In genomic region chr12:84053679-84054391, GRCm38 (mm10) we compare ENCODE assay signal across 7 mouse cellular contexts. TPM values are rescaled to one million over a fixed set of nuclear protein-coding genes. Genes with fewer than 3 reads are reported as not detected.
DNase-seq lines count a peak whose midpoint lies in the region; ATAC-seq and TF ChIP-seq lines count a peak whose summit lies in the region.

No protein-coding gene starts in this region.

- peak overlapping the region; percentile 57 for H3K9ac ChIP-seq in forebrain, embryonic 13.5 days
- H3K9ac ChIP-seq in lung, postnatal 0 days (replicated peaks; ENCODE audit: low read depth), result no peak overlapping the region

- no peak for TF ChIP-seq EP300 in lung, postnatal 0 days (IDR thresholded peaks at IDR 0.05)

- H3K27ac ChIP-seq in forebrain, embryonic 13.5 days, result no peak overlapping the region
- no peak overlapping the region for H3K27ac ChIP-seq in lung, postnatal 0 days (ENCODE audit: low read length)

- TF ChIP-seq CTCF in lung, postnatal 0 days (IDR thresholded peaks at IDR 0.05), result peak; percentile 36

- WGBS in forebrain, embryonic 13.5 days, result 3% methylated on average over 39 of the region's 46 CpGs
- WGBS in lung, postnatal 0 days, result 2% methylated on average over 29 of the region's 46 CpGs

- H3K9me3 ChIP-seq in forebrain, embryonic 13.5 days (replicated peaks), result no peaks in the 10 kb centered on the region
- no peaks in the 10 kb centered on the region for H3K9me3 ChIP-seq in lung, postnatal 0 days (ENCODE audit: low read length)

- peaks cover 6% of the 10 kb centered on the region for H3K4me1 ChIP-seq in forebrain, embryonic 13.5 days
- no peaks in the 10 kb centered on the region for H3K4me1 ChIP-seq in lung, postnatal 0 days (ENCODE audit: insufficient read depth, low read depth, low read length)

- ATAC-seq in forebrain, embryonic 13.5 days, result no peak
- ATAC-seq in lung, postnatal 0 days, result no peak

- DNase-seq in thymus, postnatal 4 days, result peak; percentile 39
- DNase-seq in thymus, postnatal 10 days (ENCODE audit: low spot score in 2 of 2), result no peak
- DNase-seq in kidney, adult 11 months, result peak; percentile 51
- DNase-seq in lung, postnatal 0 days (ENCODE audit: low spot score), result peak; percentile 54
- DNase-seq in testis, postnatal 10 days (ENCODE audit: low spot score), result peak; percentile 43
- DNase-seq in gastrocnemius, adult 8-10 months (ENCODE audit: low spot score in 2 of 2), result no peak

- H3K36me3 ChIP-seq in forebrain, embryonic 13.5 days (ENCODE audit: poor library complexity, severe bottlenecking), result no peaks in the 10 kb centered on the region
- no peaks in the 10 kb centered on the region for H3K36me3 ChIP-seq in lung, postnatal 0 days (ENCODE audit: insufficient read depth, low read length)

- H3K4me3 ChIP-seq in forebrain, embryonic 13.5 days, result peak overlapping the region; percentile 46
- H3K4me3 ChIP-seq in lung, postnatal 0 days (ENCODE audit: low read depth, low read length), result peak overlapping the region; percentile 30; the same call in 1 of the 2 replicates

- peaks cover 27% of the 10 kb centered on the region for H3K27me3 ChIP-seq in forebrain, embryonic 13.5 days
- 0 out of 2 replicates have a peak, but pooled peaks cover 6% of the 10 kb centered on the region for H3K27me3 ChIP-seq in lung, postnatal 0 days (replicated peaks; ENCODE audit: insufficient read depth, low read length)

- peak overlapping the region; percentile 77 for H3K4me2 ChIP-seq in forebrain, embryonic 13.5 days
- peak overlapping the region; percentile 62 for H3K4me2 ChIP-seq in lung, postnatal 0 days (replicated peaks; ENCODE audit: low read depth, low read length)

RNA-seq across cellular contexts. Expression of gene Acot3, which starts 1.9 kb away (rescaled TPM):
- 0.70 and 0.79 TPM in 2 replicates for polyA plus RNA-seq in forebrain, embryonic 13.5 days (2015; fragmentation: Nextera tagmentation; extraction: Ambion mirVana)
- polyA plus RNA-seq in lung, postnatal 0 days (2015; fragmentation: Nextera tagmentation; extraction: Ambion mirVana), result not detected in 2 replicates
- not detected for total RNA-seq in gastrocnemius, adult 8-10 months (2022)

RNA-seq across cellular contexts. Expression of gene Gm49366, which starts 15.1 kb away (rescaled TPM):
- not detected in 2 replicates for polyA plus RNA-seq in forebrain, embryonic 13.5 days (2015; fragmentation: Nextera tagmentation; extraction: Ambion mirVana)
- not detected in 2 replicates for polyA plus RNA-seq in lung, postnatal 0 days (2015; fragmentation: Nextera tagmentation; extraction: Ambion mirVana)
- total RNA-seq in gastrocnemius, adult 8-10 months (2022), result not detected

RNA-seq across cellular contexts. Expression of gene Acot5, which starts 15.3 kb away (rescaled TPM):
- not detected in 2 replicates for polyA plus RNA-seq in forebrain, embryonic 13.5 days (2015; fragmentation: Nextera tagmentation; extraction: Ambion mirVana)
- not detected in 2 replicates for polyA plus RNA-seq in lung, postnatal 0 days (2015; fragmentation: Nextera tagmentation; extraction: Ambion mirVana)
- total RNA-seq in gastrocnemius, adult 8-10 months (2022), result under 1 TPM in 2 of 4 experiments, not detected in 2; 0.22 TPM

RNA-seq across cellular contexts. Expression of gene Acot4, which starts 15.7 kb away (rescaled TPM):
- polyA plus RNA-seq in forebrain, embryonic 13.5 days (2015; fragmentation: Nextera tagmentation; extraction: Ambion mirVana), result 0.09 and 0.10 TPM in 2 replicates
- 0.12 and 0.13 TPM in 2 replicates for polyA plus RNA-seq in lung, postnatal 0 days (2015; fragmentation: Nextera tagmentation; extraction: Ambion mirVana)
- under 1 TPM in 3 of 4 experiments, not detected in 1; 0.07 to 0.16 (median 0.16) TPM for total RNA-seq in gastrocnemius, adult 8-10 months (2022)

RNA-seq across cellular contexts. Expression of gene Acot1, which starts 44.5 kb away (rescaled TPM):
- polyA plus RNA-seq in forebrain, embryonic 13.5 days (2015; fragmentation: Nextera tagmentation; extraction: Ambion mirVana), result 54.0 and 56.5 TPM in 2 replicates
- polyA plus RNA-seq in lung, postnatal 0 days (2015; fragmentation: Nextera tagmentation; extraction: Ambion mirVana), result 164 and 195 TPM in 2 replicates
- 1 to 10 TPM; 2.5 to 5.3 (median 3.4) TPM for total RNA-seq in gastrocnemius, adult 8-10 months (2022)

Comparison
In these comparisons a context has a peak if more than half of its experiments do, and no peak if none do; other contexts are left out.
1. DNase-seq: peak in thymus, postnatal 4 days (single experiment), kidney, adult 11 months (single experiment), lung, postnatal 0 days (single experiment) and testis, postnatal 10 days (single experiment); none in thymus, postnatal 10 days (0 of 2) and gastrocnemius, adult 8-10 months (0 of 2).